Mouse (Mus musculus): ENCODE data around the gene Eapp. TPM values are rescaled to one million over a fixed set of nuclear protein-coding genes. Genes with fewer than 3 reads are reported as not detected.
A peak's percentile ranks its signal among the peaks of the same experiment; 100 is the strongest.

Eapp gene
- polyA plus RNA-seq, 1 experiment from 2014 or later, result 57.5 TPM

MicroRNA genes within 50 kb of the gene (microRNA counts, 519-probe panel; counts per million panel counts)
- microRNA mmu-miR-1892, result 1,737 counts per million, percentile 10 among the panel's probes with 10 or more counts

Small RNAs within 50 kb of the gene (microRNA-seq; reads per million reads assigned to microRNA genes)
- not detected for gene Mir1892

Other genes starting within 250 kb of the Eapp start
- gene Sptssa, start 39.3 kb downstream of the Eapp start, polyA plus RNA-seq (2015; fragmentation: Nextera tagmentation; extraction: Ambion mirVana), result 192 and 200 TPM in 2 replicates
- gene Snx6, start 99.8 kb upstream of the Eapp start, polyA plus RNA-seq (2015; fragmentation: Nextera tagmentation; extraction: Ambion mirVana), result 172 and 174 TPM in 2 replicates
- gene Cfl2, start 167.0 kb upstream of the Eapp start, polyA plus RNA-seq (2015; fragmentation: Nextera tagmentation; extraction: Ambion mirVana), result 178 and 182 TPM in 2 replicates